Mouse (Mus musculus): ENCODE data around the gene Ager. TPM values are rescaled to one million over a fixed set of nuclear protein-coding genes. Genes with fewer than 3 reads are reported as not detected.

The Ager gene
- total and polyA plus RNA-seq, 3 experiments = 2.1 to 6.5 (median 2.2) TPM

GRCm38 (mm10) chr17:34639461-34640255 is 42.0 kb downstream of the Ager start:
- ATAC-seq (ENCODE audit: extremely low read depth, insufficient number of reproducible peaks, low FRiP score, poor library complexity, severe bottlenecking) (no peak), DNase-seq (ENCODE audit: low spot score) (no peak)
- H3K27me3 ChIP-seq (ENCODE audit: insufficient read depth, low read length) = peaks cover 49% of the 10 kb centered on the region
- no peaks in the 10 kb centered on the region for H3K9me3 ChIP-seq (replicated peaks)
- TF ChIP-seq POLR2AphosphoS5 (IDR thresholded peaks at IDR 0.05; ENCODE audit: insufficient replicate concordance, low read depth, low read length) = no peak
- no peak for TF ChIP-seq TAL1 (conservative IDR thresholded peaks at IDR 0.05; ENCODE audit: low read depth, low read length)
- TF ChIP-seq GATA1 (IDR thresholded peaks at IDR 0.05; ENCODE audit: borderline replicate concordance, low read length) = no peak
- TF ChIP-seq CTCF (IDR thresholded peaks at IDR 0.05; ENCODE audit: low read depth, low read length) = no peak
- TF ChIP-seq GATA2 (IDR thresholded peaks at IDR 0.05; ENCODE audit: borderline replicate concordance, low read depth, low read length) = no peak
- H3K4me1 ChIP-seq (ENCODE audit: insufficient read depth, low read depth, low read length) = no peaks in the 10 kb centered on the region; the same call in 1 of the 2 replicates
- H3K4me3 ChIP-seq (ENCODE audit: low read depth, low read length) = no peak overlapping the region
- no peaks in the 10 kb centered on the region for H3K36me3 ChIP-seq (replicated peaks)

- no peak for ATAC-seq (ENCODE audit: extremely low read depth, insufficient number of reproducible peaks, low FRiP score, poor library complexity, severe bottlenecking)
- Histone ChIP-seq H3K9me3 (replicated peaks) (no peaks in the 10 kb centered on the region), H3K4me1 (ENCODE audit: insufficient read depth, low read depth, low read length) (peaks cover 11% of the 10 kb centered on the region), H3K27me3 (ENCODE audit: insufficient read depth, low read length) (peaks cover 43% of the 10 kb centered on the region), H3K36me3 (replicated peaks) (peaks cover 7% of the 10 kb centered on the region), H3K4me3 (ENCODE audit: low read depth, low read length) (no peak overlapping the region)
- DNase-seq (ENCODE audit: low spot score) = no peak
- TF ChIP-seq GATA1 (IDR thresholded peaks at IDR 0.05; ENCODE audit: borderline replicate concordance, low read length) (no peak), GATA2 (IDR thresholded peaks at IDR 0.05; ENCODE audit: borderline replicate concordance, low read depth, low read length) (no peak), TAL1 (conservative IDR thresholded peaks at IDR 0.05; ENCODE audit: low read depth, low read length) (no peak), POLR2AphosphoS5 (IDR thresholded peaks at IDR 0.05; ENCODE audit: insufficient replicate concordance, low read depth, low read length) (no peak), CTCF (IDR thresholded peaks at IDR 0.05; ENCODE audit: low read depth, low read length) (no peak)
These were observed 43.3 kb downstream of the Ager start for GRCm38 (mm10) chr17:34640778-34641601.

- TF ChIP-seq TAL1 (conservative IDR thresholded peaks at IDR 0.05; ENCODE audit: low read depth, low read length) (no peak), POLR2AphosphoS5 (IDR thresholded peaks at IDR 0.05; ENCODE audit: insufficient replicate concordance, low read depth, low read length) (no peak), GATA2 (IDR thresholded peaks at IDR 0.05; ENCODE audit: borderline replicate concordance, low read depth, low read length) (no peak), CTCF (IDR thresholded peaks at IDR 0.05; ENCODE audit: low read depth, low read length) (no peak), GATA1 (IDR thresholded peaks at IDR 0.05; ENCODE audit: borderline replicate concordance, low read length) (no peak)
- no peak for ATAC-seq (ENCODE audit: extremely low read depth, insufficient number of reproducible peaks, low FRiP score, poor library complexity, severe bottlenecking)
- Histone ChIP-seq H3K4me1 (ENCODE audit: insufficient read depth, low read depth, low read length) (peaks cover 18% of the 10 kb centered on the region), H3K4me3 (ENCODE audit: low read depth, low read length) (no peak overlapping the region), H3K27me3 (ENCODE audit: insufficient read depth, low read length) (peaks cover 34% of the 10 kb centered on the region), H3K9me3 (replicated peaks) (no peaks in the 10 kb centered on the region), H3K36me3 (replicated peaks) (peaks cover 11% of the 10 kb centered on the region)
- no peak for DNase-seq (ENCODE audit: low spot score)
These were observed 44.3 kb downstream of the Ager start for GRCm38 (mm10) chr17:34641945-34642344.

- no peak for ATAC-seq (ENCODE audit: extremely low read depth, insufficient number of reproducible peaks, low FRiP score, poor library complexity, severe bottlenecking)
- no peaks in the 10 kb centered on the region for H3K9me3 ChIP-seq (replicated peaks)
- TF ChIP-seq CTCF (IDR thresholded peaks at IDR 0.05; ENCODE audit: low read depth, low read length) = no peak
- no peak for TF ChIP-seq GATA1 (IDR thresholded peaks at IDR 0.05; ENCODE audit: borderline replicate concordance, low read length)
- TF ChIP-seq POLR2AphosphoS5 (IDR thresholded peaks at IDR 0.05; ENCODE audit: insufficient replicate concordance, low read depth, low read length) = no peak
- TF ChIP-seq TAL1 (conservative IDR thresholded peaks at IDR 0.05; ENCODE audit: low read depth, low read length) = no peak
- TF ChIP-seq GATA2 (IDR thresholded peaks at IDR 0.05; ENCODE audit: borderline replicate concordance, low read depth, low read length) = no peak
- H3K4me1 ChIP-seq (ENCODE audit: insufficient read depth, low read depth, low read length) = peaks cover 30% of the 10 kb centered on the region
- peaks cover 15% of the 10 kb centered on the region for H3K36me3 ChIP-seq (replicated peaks)
- no peak for DNase-seq (ENCODE audit: low spot score)
- H3K27me3 ChIP-seq (ENCODE audit: insufficient read depth, low read length) = peaks cover 26% of the 10 kb centered on the region
- no peak overlapping the region for H3K4me3 ChIP-seq (ENCODE audit: low read depth, low read length)
These were observed 45.7 kb downstream of the Ager start for GRCm38 (mm10) chr17:34643379-34643778.

GRCm38 (mm10) chr17:34643944-34644343 is 46.3 kb downstream of the Ager start:
- no peak for TF ChIP-seq GATA1 (IDR thresholded peaks at IDR 0.05; ENCODE audit: borderline replicate concordance, low read length)
- TF ChIP-seq CTCF (IDR thresholded peaks at IDR 0.05; ENCODE audit: low read depth, low read length) = no peak
- no peak for DNase-seq (ENCODE audit: low spot score)
- no peaks in the 10 kb centered on the region for H3K9me3 ChIP-seq (replicated peaks)
- H3K4me3 ChIP-seq (ENCODE audit: low read depth, low read length) = no peak overlapping the region
- ATAC-seq (ENCODE audit: extremely low read depth, insufficient number of reproducible peaks, low FRiP score, poor library complexity, severe bottlenecking) = no peak
- H3K4me1 ChIP-seq (ENCODE audit: insufficient read depth, low read depth, low read length) = peaks cover 35% of the 10 kb centered on the region
- peaks cover 26% of the 10 kb centered on the region for H3K27me3 ChIP-seq (ENCODE audit: insufficient read depth, low read length)
- H3K36me3 ChIP-seq (replicated peaks) = peaks cover 20% of the 10 kb centered on the region

- ATAC-seq (ENCODE audit: extremely low read depth, insufficient number of reproducible peaks, low FRiP score, poor library complexity, severe bottlenecking) = peak; percentile 69
- H3K27me3 ChIP-seq (ENCODE audit: insufficient read depth, low read length) = peaks cover 23% of the 10 kb centered on the region
- peak; percentile 90 for DNase-seq (ENCODE audit: low spot score)
- H3K4me3 ChIP-seq (ENCODE audit: low read depth, low read length) = peak within 1 kb of the TSS; percentile 68
- no peak for TF ChIP-seq GATA2 (IDR thresholded peaks at IDR 0.05; ENCODE audit: borderline replicate concordance, low read depth, low read length)
- no peak for TF ChIP-seq GATA1 (IDR thresholded peaks at IDR 0.05; ENCODE audit: borderline replicate concordance, low read length)
- H3K36me3 ChIP-seq (replicated peaks) = peaks cover 27% of the 10 kb centered on the region
- H3K4me1 ChIP-seq (ENCODE audit: insufficient read depth, low read depth, low read length) = peaks cover 38% of the 10 kb centered on the region
- H3K9me3 ChIP-seq (replicated peaks) = no peaks in the 10 kb centered on the region
These were observed 46.9 kb downstream of the Ager start, which contains the start of gene Fkbpl for GRCm38 (mm10) chr17:34644608-34645007. Gene Fkbpl, plus strand, starts transcription at chr17:34644764.
